Mouse (Mus musculus): ENCODE measurements at regions not wholly inside any gene's neighbourhood (a gene's known extent, or its start where the extent isn't known, plus 50 kb on each side); places are given as distances from the start of the nearest gene placed in this dataset.

DNA sequence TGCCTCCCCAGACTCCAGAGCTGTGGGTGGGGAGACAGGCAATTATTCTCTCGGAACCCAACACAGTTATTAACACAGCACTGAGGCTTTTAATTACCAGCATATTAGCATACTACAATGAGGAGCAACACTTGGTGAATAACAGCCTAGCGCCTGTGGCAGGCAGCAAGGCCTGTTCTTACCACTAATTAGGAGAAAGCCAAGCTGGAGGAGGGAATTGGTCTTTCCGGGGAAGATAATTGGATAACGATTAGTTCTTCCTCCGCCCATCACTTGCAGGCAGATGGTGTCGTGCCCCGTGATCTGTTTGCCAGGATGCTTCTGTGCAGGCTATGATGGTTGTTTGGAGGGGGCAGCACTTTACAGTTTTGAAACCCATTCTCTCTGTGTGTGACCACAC, 62.2 kb upstream of the Kcng1 start:
- Histone ChIP-seq H3K36me3 (ENCODE audit: control insufficient read depth, insufficient read depth, low read length) (no peaks in the 10 kb centered on the region), H3K27ac (ENCODE audit: insufficient read depth, low read length) (no peak overlapping the region), H3K4me3 (ENCODE audit: extremely low read depth, insufficient read depth, insufficient read length) (no peak overlapping the region), H3K4me1 (ENCODE audit: control insufficient read depth, insufficient read depth, insufficient read length) (0 out of 2 replicates have a peak, but pooled peaks cover 5% of the 10 kb centered on the region), H3K27me3 (ENCODE audit: control insufficient read depth, insufficient read depth, low read length) (no peaks in the 10 kb centered on the region)
- TF ChIP-seq CTCF (IDR thresholded peaks at IDR 0.05; ENCODE audit: extremely low read depth, insufficient read depth, insufficient read length, insufficient replicate concordance) (no peak), POLR2A (IDR thresholded peaks at IDR 0.05; ENCODE audit: low read depth, low read length) (no peak)
- 85% methylated on average over 7 of the region's 7 CpGs for WGBS
- DNase-seq (ENCODE audit: low read depth in 1 of 2, low spot score in 2 of 2), result no peak

DNA sequence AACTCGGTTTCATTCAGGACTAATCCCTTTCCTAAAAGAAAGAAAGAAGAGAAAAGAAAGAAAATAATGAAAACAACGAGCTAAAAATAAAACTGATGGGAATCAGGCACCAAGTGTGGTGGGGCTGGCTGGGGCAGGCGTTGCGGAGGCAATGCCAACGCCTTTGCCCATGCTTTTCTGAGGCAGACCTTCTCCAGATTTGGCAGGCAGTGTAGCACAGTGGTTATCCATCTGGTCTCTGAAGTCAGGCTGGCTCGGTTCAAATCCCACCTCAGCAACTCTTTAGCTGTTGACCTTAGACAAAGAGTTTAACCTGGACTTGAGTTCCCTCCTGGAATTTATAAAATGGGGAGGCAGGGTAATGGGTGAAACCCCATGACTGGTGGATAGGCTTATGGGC, 57.3 kb upstream of the Kcng1 start:
- DNase-seq (ENCODE audit: low read depth in 1 of 2, low spot score in 2 of 2), result no peak
- Histone ChIP-seq H3K27ac (ENCODE audit: insufficient read depth, low read length) (no peak overlapping the region), H3K4me3 (ENCODE audit: extremely low read depth, insufficient read depth, insufficient read length) (no peak overlapping the region), H3K4me1 (ENCODE audit: control insufficient read depth, insufficient read depth, insufficient read length) (0 out of 2 replicates have a peak, but pooled peaks cover 5% of the 10 kb centered on the region), H3K36me3 (ENCODE audit: control insufficient read depth, insufficient read depth, low read length) (no peaks in the 10 kb centered on the region), H3K27me3 (ENCODE audit: control insufficient read depth, insufficient read depth, low read length) (no peaks in the 10 kb centered on the region)
- TF ChIP-seq CTCF (IDR thresholded peaks at IDR 0.05; ENCODE audit: extremely low read depth, insufficient read depth, insufficient read length, insufficient replicate concordance), result no peak
- TF ChIP-seq POLR2A (IDR thresholded peaks at IDR 0.05; ENCODE audit: low read depth, low read length), result no peak
- WGBS, result 86% methylated on average over 6 of the region's 6 CpGs

DNA sequence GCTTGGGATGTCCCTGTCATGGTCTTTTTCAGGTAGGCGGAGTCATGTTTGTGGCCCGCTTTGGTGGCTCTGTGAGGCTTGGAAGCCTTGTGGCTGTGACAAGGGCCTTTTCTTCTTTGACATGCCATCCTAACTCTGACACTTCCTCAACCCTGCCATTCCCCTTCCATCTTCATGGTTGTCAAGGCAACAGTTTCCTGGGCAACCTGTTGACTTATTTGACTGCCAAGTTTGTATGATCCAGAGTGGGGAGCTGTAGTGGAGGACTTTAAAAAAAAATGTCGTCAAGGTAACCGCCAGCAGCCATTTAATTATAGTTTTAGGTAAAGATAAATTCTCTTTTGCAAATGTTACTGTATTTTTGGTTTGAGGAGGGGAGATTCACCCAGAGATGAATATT, 56.8 kb upstream of the Kcng1 start:
- H3K27ac ChIP-seq (ENCODE audit: insufficient read depth, low read length), result no peak overlapping the region
- no peak overlapping the region for H3K4me3 ChIP-seq (ENCODE audit: extremely low read depth, insufficient read depth, insufficient read length)
- DNase-seq (ENCODE audit: low read depth in 1 of 2, low spot score in 2 of 2), result no peak
- no peak for TF ChIP-seq CTCF (IDR thresholded peaks at IDR 0.05; ENCODE audit: extremely low read depth, insufficient read depth, insufficient read length, insufficient replicate concordance)
- 76% methylated on average over 4 of the region's 4 CpGs for WGBS
- H3K36me3 ChIP-seq (ENCODE audit: control insufficient read depth, insufficient read depth, low read length), result no peaks in the 10 kb centered on the region
- 0 out of 2 replicates have a peak, but pooled peaks cover 5% of the 10 kb centered on the region for H3K4me1 ChIP-seq (ENCODE audit: control insufficient read depth, insufficient read depth, insufficient read length)
- H3K27me3 ChIP-seq (ENCODE audit: control insufficient read depth, insufficient read depth, low read length), result no peaks in the 10 kb centered on the region

DNA sequence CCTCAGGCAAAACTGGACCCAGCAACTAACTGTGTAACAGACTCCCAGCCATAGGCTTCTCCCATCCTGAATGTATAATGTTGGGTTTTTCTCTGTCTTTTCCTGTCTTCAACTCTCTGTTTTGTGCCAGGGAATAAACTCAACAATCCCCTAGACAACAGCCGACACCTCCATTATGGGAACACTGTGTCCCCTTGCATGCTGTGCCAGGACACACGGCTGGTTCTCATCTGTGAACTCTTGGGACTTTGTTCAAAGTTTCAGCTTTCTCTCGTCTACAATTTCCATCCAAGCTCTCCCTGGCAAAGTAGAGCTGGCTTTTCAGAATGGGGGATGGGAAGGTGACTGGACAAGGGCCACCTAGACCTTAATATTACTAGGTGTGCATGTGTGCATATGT, 56.1 kb upstream of the Kcng1 start:
- Histone ChIP-seq H3K27ac (ENCODE audit: insufficient read depth, low read length) (no peak overlapping the region), H3K4me1 (ENCODE audit: control insufficient read depth, insufficient read depth, insufficient read length) (peaks cover 5% of the 10 kb centered on the region; the same call in 1 of the 2 replicates), H3K4me3 (ENCODE audit: extremely low read depth, insufficient read depth, insufficient read length) (no peak overlapping the region), H3K27me3 (ENCODE audit: control insufficient read depth, insufficient read depth, low read length) (no peaks in the 10 kb centered on the region), H3K36me3 (ENCODE audit: control insufficient read depth, insufficient read depth, low read length) (no peaks in the 10 kb centered on the region)
- no peak for TF ChIP-seq POLR2A (IDR thresholded peaks at IDR 0.05; ENCODE audit: low read depth, low read length)
- TF ChIP-seq CTCF (IDR thresholded peaks at IDR 0.05; ENCODE audit: extremely low read depth, insufficient read depth, insufficient read length, insufficient replicate concordance), result no peak
- DNase-seq (ENCODE audit: low read depth in 1 of 2, low spot score in 2 of 2), result no peak
- WGBS, result 78% methylated on average over 3 of the region's 3 CpGs

DNA sequence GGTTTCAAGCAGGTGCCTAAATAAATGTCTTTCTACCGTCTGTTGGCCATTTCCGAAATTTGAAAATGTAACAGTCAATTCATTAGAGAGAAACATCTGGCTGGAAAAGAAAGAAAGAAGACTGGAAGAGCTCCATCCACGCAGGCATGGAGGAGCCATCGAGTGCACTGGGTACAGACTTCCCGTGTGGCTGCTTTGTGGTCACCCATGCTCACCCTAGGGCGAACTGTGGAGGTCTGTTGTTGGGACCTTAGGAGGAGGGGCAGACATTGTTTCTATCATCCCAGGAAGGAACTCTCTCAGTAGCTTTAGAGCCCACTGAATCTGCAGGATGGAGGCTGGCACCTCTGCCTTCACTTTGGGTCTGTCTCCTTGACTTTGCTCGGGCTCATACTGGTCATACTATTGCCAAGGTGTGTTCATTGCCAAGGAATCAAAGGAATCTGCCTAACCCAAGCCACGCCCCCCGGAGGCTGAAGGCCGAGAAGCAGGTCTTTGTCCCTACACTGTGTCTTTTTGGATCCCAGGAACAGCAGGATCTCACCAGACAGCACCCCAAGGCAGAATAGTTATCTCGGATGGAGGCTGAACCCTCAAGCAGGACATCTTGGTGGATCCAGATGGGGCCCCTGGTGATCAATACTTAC, 54.3 kb upstream of the Kcng1 start:
- Histone ChIP-seq H3K27me3 (ENCODE audit: control insufficient read depth, insufficient read depth, low read length) (no peaks in the 10 kb centered on the region), H3K36me3 (ENCODE audit: control insufficient read depth, insufficient read depth, low read length) (no peaks in the 10 kb centered on the region), H3K27ac (ENCODE audit: insufficient read depth, low read length) (no peak overlapping the region), H3K4me3 (ENCODE audit: extremely low read depth, insufficient read depth, insufficient read length) (no peak overlapping the region), H3K4me1 (ENCODE audit: control insufficient read depth, insufficient read depth, insufficient read length) (peaks cover under 1% of the 10 kb centered on the region; the same call in 1 of the 2 replicates)
- 38% methylated on average over 11 of the region's 11 CpGs for WGBS
- no peak for DNase-seq (ENCODE audit: low read depth in 1 of 2, low spot score in 2 of 2)
- TF ChIP-seq POLR2A (IDR thresholded peaks at IDR 0.05; ENCODE audit: low read depth, low read length) (no peak), CTCF (IDR thresholded peaks at IDR 0.05; ENCODE audit: extremely low read depth, insufficient read depth, insufficient read length, insufficient replicate concordance) (no peak)

DNA sequence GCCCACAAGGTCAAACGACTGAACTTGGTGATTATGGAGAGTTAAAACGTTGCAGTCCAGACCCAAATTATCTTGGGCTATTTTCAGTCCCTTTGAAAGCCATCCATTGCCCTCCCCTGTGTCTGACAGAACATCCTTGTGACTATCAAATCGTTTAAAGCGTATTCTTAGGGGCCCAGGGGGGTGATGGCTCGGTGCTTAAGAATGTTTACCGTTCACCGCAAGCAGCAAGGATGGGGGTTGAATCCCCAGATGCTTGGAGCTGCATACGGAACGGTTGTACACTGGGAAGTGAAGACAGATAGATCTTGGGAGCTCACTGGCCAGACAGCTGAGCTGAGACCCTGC, 52.7 kb upstream of the Kcng1 start:
- TF ChIP-seq POLR2A (IDR thresholded peaks at IDR 0.05; ENCODE audit: low read depth, low read length) (no peak), CTCF (IDR thresholded peaks at IDR 0.05; ENCODE audit: extremely low read depth, insufficient read depth, insufficient read length, insufficient replicate concordance) (no peak)
- no peaks in the 10 kb centered on the region for H3K36me3 ChIP-seq (ENCODE audit: control insufficient read depth, insufficient read depth, low read length)
- no peaks in the 10 kb centered on the region; the same call in 1 of the 2 replicates for H3K4me1 ChIP-seq (ENCODE audit: control insufficient read depth, insufficient read depth, insufficient read length)
- no peak for DNase-seq (ENCODE audit: low read depth in 1 of 2, low spot score in 2 of 2)
- H3K4me3 ChIP-seq (ENCODE audit: extremely low read depth, insufficient read depth, insufficient read length), result no peak overlapping the region
- no peaks in the 10 kb centered on the region for H3K27me3 ChIP-seq (ENCODE audit: control insufficient read depth, insufficient read depth, low read length)
- H3K27ac ChIP-seq (ENCODE audit: insufficient read depth, low read length), result no peak overlapping the region
- WGBS, result 71% methylated on average over 9 of the region's 9 CpGs

DNA sequence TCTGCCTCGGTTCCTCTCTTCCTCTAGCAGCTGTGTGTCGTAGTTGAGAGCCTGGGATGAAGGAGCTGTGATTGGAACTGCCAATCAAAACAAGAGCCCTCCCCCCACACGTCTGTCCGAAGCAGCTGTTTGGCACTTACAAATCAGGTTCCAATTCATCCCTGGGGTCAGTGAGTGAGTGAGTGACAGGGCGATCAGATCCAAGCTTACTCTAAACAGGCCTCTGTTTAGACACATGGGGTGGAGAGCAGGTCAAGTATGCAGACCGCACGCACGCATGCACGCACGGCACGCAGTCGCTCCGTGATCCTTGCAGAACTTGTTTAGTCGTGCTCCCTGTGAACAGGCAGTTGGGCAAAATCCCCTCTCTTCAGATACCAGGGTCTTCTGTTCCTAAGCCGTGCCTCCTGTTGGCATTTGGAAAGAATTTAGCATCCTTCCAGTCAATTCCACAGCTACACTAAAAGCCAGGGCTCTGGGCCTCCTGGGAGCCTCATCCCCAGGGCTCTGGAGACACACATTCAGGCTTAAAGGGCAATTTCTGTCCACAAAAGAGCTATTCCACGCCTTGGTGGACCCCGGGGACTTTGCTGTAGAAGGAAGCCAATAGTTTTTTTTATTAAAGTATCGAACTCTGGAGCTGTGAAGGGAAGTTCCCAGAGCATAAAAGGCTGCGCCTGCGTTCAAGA, 52.2 kb upstream of the Kcng1 start:
- no peak overlapping the region for H3K4me3 ChIP-seq (ENCODE audit: extremely low read depth, insufficient read depth, insufficient read length)
- TF ChIP-seq POLR2A (IDR thresholded peaks at IDR 0.05; ENCODE audit: low read depth, low read length), result no peak
- no peak for TF ChIP-seq CTCF (IDR thresholded peaks at IDR 0.05; ENCODE audit: extremely low read depth, insufficient read depth, insufficient read length, insufficient replicate concordance)
- no peaks in the 10 kb centered on the region; the same call in 1 of the 2 replicates for H3K4me1 ChIP-seq (ENCODE audit: control insufficient read depth, insufficient read depth, insufficient read length)
- DNase-seq (ENCODE audit: low read depth in 1 of 2, low spot score in 2 of 2), result no peak
- no peak overlapping the region for H3K27ac ChIP-seq (ENCODE audit: insufficient read depth, low read length)
- no peaks in the 10 kb centered on the region for H3K36me3 ChIP-seq (ENCODE audit: control insufficient read depth, insufficient read depth, low read length)
- 70% methylated on average over 20 of the region's 20 CpGs for WGBS
- no peaks in the 10 kb centered on the region for H3K27me3 ChIP-seq (ENCODE audit: control insufficient read depth, insufficient read depth, low read length)
